Mouse (Mus musculus): ENCODE measurements around the gene Fsd2. TPM values are rescaled to one million over a fixed set of nuclear protein-coding genes. Genes with fewer than 3 reads are reported as not detected.

The Fsd2 gene
- 0.09 and 2.4 TPM in 2 replicates for polyA plus RNA-seq (2015; fragmentation: Nextera tagmentation; extraction: Ambion mirVana)

GRCm38 (mm10) chr7:81566892-81567291 is at the start of gene Fsd2:
Fsd2 (minus strand) TSS chr7:81566944.
- no peak for ATAC-seq (ENCODE audit: insufficient read depth, low FRiP score)
- WGBS = 81% methylated on average over 9 of the region's 9 CpGs
- Histone ChIP-seq H3K27me3 (ENCODE audit: control insufficient read depth, insufficient read depth, low read length) (no peaks in the 10 kb centered on the region), H3K4me3 (replicated peaks; ENCODE audit: low read length) (no peak within 1 kb of the TSS), H3K4me2 (ENCODE audit: low read depth, low read length) (no peak within 1 kb of the TSS), H3K9ac (ENCODE audit: low read length) (no peak within 1 kb of the TSS), H3K4me1 (ENCODE audit: control insufficient read depth, insufficient read depth, low read length) (no peaks in the 10 kb centered on the region), H3K36me3 (ENCODE audit: control insufficient read depth, insufficient read depth, low read length) (no peaks in the 10 kb centered on the region), H3K9me3 (replicated peaks; ENCODE audit: control insufficient read depth, low read length) (no peaks in the 10 kb centered on the region), H3K27ac (ENCODE audit: low read length) (no peak within 1 kb of the TSS)

GRCm38 (mm10) chr7:81615031-81615430 is 48.3 kb upstream of the Fsd2 start:
- Histone ChIP-seq H3K27me3 (ENCODE audit: control insufficient read depth, insufficient read depth, low read length) (no peaks in the 10 kb centered on the region), H3K4me3 (replicated peaks; ENCODE audit: low read length) (no peak overlapping the region), H3K9me3 (replicated peaks; ENCODE audit: control insufficient read depth, low read length) (no peaks in the 10 kb centered on the region), H3K4me2 (ENCODE audit: low read depth, low read length) (no peak overlapping the region), H3K36me3 (ENCODE audit: control insufficient read depth, insufficient read depth, low read length) (no peaks in the 10 kb centered on the region), H3K9ac (ENCODE audit: low read length) (no peak overlapping the region), H3K27ac (ENCODE audit: low read length) (no peak overlapping the region), H3K4me1 (ENCODE audit: control insufficient read depth, insufficient read depth, low read length) (no peaks in the 10 kb centered on the region)
- ATAC-seq (ENCODE audit: insufficient read depth, low FRiP score) = no peak
- WGBS = 72% methylated on average over 9 of the region's 9 CpGs

GRCm38 (mm10) chr7:81612856-81613635 is 46.3 kb upstream of the Fsd2 start:
- Histone ChIP-seq H3K36me3 (ENCODE audit: control insufficient read depth, insufficient read depth, low read length) (no peaks in the 10 kb centered on the region), H3K4me1 (ENCODE audit: control insufficient read depth, insufficient read depth, low read length) (no peaks in the 10 kb centered on the region), H3K9me3 (replicated peaks; ENCODE audit: control insufficient read depth, low read length) (no peaks in the 10 kb centered on the region), H3K9ac (ENCODE audit: low read length) (no peak overlapping the region), H3K4me2 (ENCODE audit: low read depth, low read length) (no peak overlapping the region), H3K27ac (ENCODE audit: low read length) (no peak overlapping the region), H3K4me3 (replicated peaks; ENCODE audit: low read length) (no peak overlapping the region), H3K27me3 (ENCODE audit: control insufficient read depth, insufficient read depth, low read length) (no peaks in the 10 kb centered on the region)
- ATAC-seq (ENCODE audit: insufficient read depth, low FRiP score) = no peak
- 84% methylated on average over 13 of the region's 13 CpGs for WGBS

GRCm38 (mm10) chr7:81610125-81610524 is 43.4 kb upstream of the Fsd2 start:
- Histone ChIP-seq H3K4me3 (replicated peaks; ENCODE audit: low read length) (no peak overlapping the region), H3K4me2 (ENCODE audit: low read depth, low read length) (no peak overlapping the region), H3K36me3 (ENCODE audit: control insufficient read depth, insufficient read depth, low read length) (no peaks in the 10 kb centered on the region), H3K9me3 (replicated peaks; ENCODE audit: control insufficient read depth, low read length) (no peaks in the 10 kb centered on the region), H3K4me1 (ENCODE audit: control insufficient read depth, insufficient read depth, low read length) (no peaks in the 10 kb centered on the region), H3K27ac (ENCODE audit: low read length) (no peak overlapping the region), H3K9ac (ENCODE audit: low read length) (no peak overlapping the region), H3K27me3 (ENCODE audit: control insufficient read depth, insufficient read depth, low read length) (no peaks in the 10 kb centered on the region)
- WGBS = 60% methylated on average over 18 of the region's 18 CpGs
- no peak for ATAC-seq (ENCODE audit: insufficient read depth, low FRiP score)

GRCm38 (mm10) chr7:81606452-81606851 is 39.7 kb upstream of the Fsd2 start:
- H3K27me3 ChIP-seq (ENCODE audit: control insufficient read depth, insufficient read depth, low read length) = no peaks in the 10 kb centered on the region
- 61% methylated on average over 5 of the region's 5 CpGs for WGBS
- H3K9me3 ChIP-seq (replicated peaks; ENCODE audit: control insufficient read depth, low read length) = no peaks in the 10 kb centered on the region
- H3K36me3 ChIP-seq (ENCODE audit: control insufficient read depth, insufficient read depth, low read length) = no peaks in the 10 kb centered on the region
- no peak overlapping the region for H3K4me3 ChIP-seq (replicated peaks; ENCODE audit: low read length)
- no peak overlapping the region for H3K27ac ChIP-seq (ENCODE audit: low read length)
- ATAC-seq (ENCODE audit: insufficient read depth, low FRiP score) = no peak
- no peaks in the 10 kb centered on the region for H3K4me1 ChIP-seq (ENCODE audit: control insufficient read depth, insufficient read depth, low read length)
- no peak overlapping the region for H3K4me2 ChIP-seq (ENCODE audit: low read depth, low read length)
- no peak overlapping the region for H3K9ac ChIP-seq (ENCODE audit: low read length)

- H3K9me3 ChIP-seq (replicated peaks; ENCODE audit: control insufficient read depth, low read length) = no peaks in the 10 kb centered on the region
- no peak overlapping the region for H3K9ac ChIP-seq (ENCODE audit: low read length)
- H3K36me3 ChIP-seq (ENCODE audit: control insufficient read depth, insufficient read depth, low read length) = no peaks in the 10 kb centered on the region
- H3K27ac ChIP-seq (ENCODE audit: low read length) = no peak overlapping the region
- H3K27me3 ChIP-seq (ENCODE audit: control insufficient read depth, insufficient read depth, low read length) = no peaks in the 10 kb centered on the region
- no peak overlapping the region for H3K4me3 ChIP-seq (replicated peaks; ENCODE audit: low read length)
- no peaks in the 10 kb centered on the region for H3K4me1 ChIP-seq (ENCODE audit: control insufficient read depth, insufficient read depth, low read length)
- no peak for ATAC-seq (ENCODE audit: insufficient read depth, low FRiP score)
- H3K4me2 ChIP-seq (ENCODE audit: low read depth, low read length) = no peak overlapping the region
- WGBS = 71% methylated on average over 4 of the region's 4 CpGs
These were observed 38.7 kb upstream of the Fsd2 start for GRCm38 (mm10) chr7:81605489-81605888.

GRCm38 (mm10) chr7:81604991-81605390 is 38.2 kb upstream of the Fsd2 start:
- no peak for ATAC-seq (ENCODE audit: insufficient read depth, low FRiP score)
- 80% methylated on average over 5 of the region's 5 CpGs for WGBS
- H3K36me3 ChIP-seq (ENCODE audit: control insufficient read depth, insufficient read depth, low read length) = no peaks in the 10 kb centered on the region
- no peaks in the 10 kb centered on the region for H3K27me3 ChIP-seq (ENCODE audit: control insufficient read depth, insufficient read depth, low read length)
- H3K27ac ChIP-seq (ENCODE audit: low read length) = no peak overlapping the region
- no peaks in the 10 kb centered on the region for H3K4me1 ChIP-seq (ENCODE audit: control insufficient read depth, insufficient read depth, low read length)
- no peaks in the 10 kb centered on the region for H3K9me3 ChIP-seq (replicated peaks; ENCODE audit: control insufficient read depth, low read length)
- no peak overlapping the region for H3K9ac ChIP-seq (ENCODE audit: low read length)
- no peak overlapping the region for H3K4me3 ChIP-seq (replicated peaks; ENCODE audit: low read length)
- no peak overlapping the region for H3K4me2 ChIP-seq (ENCODE audit: low read depth, low read length)

GRCm38 (mm10) chr7:81599379-81600280 is 32.9 kb upstream of the Fsd2 start:
- H3K27ac ChIP-seq (ENCODE audit: low read length) = no peak overlapping the region
- H3K9me3 ChIP-seq (replicated peaks; ENCODE audit: control insufficient read depth, low read length) = no peaks in the 10 kb centered on the region
- H3K27me3 ChIP-seq (ENCODE audit: control insufficient read depth, insufficient read depth, low read length) = no peaks in the 10 kb centered on the region
- no peak overlapping the region for H3K9ac ChIP-seq (ENCODE audit: low read length)
- H3K4me3 ChIP-seq (replicated peaks; ENCODE audit: low read length) = no peak overlapping the region
- 65% methylated on average over 8 of the region's 8 CpGs for WGBS
- no peak overlapping the region for H3K4me2 ChIP-seq (ENCODE audit: low read depth, low read length)
- peaks cover 7% of the 10 kb centered on the region; the same call in 1 of the 2 replicates for H3K36me3 ChIP-seq (ENCODE audit: control insufficient read depth, insufficient read depth, low read length)
- ATAC-seq (ENCODE audit: insufficient read depth, low FRiP score) = no peak
- no peaks in the 10 kb centered on the region for H3K4me1 ChIP-seq (ENCODE audit: control insufficient read depth, insufficient read depth, low read length)

GRCm38 (mm10) chr7:81597660-81598059 is 30.9 kb upstream of the Fsd2 start:
- 100% methylated on average over 1 of the region's 1 CpGs for WGBS
- no peaks in the 10 kb centered on the region for H3K4me1 ChIP-seq (ENCODE audit: control insufficient read depth, insufficient read depth, low read length)

More at GRCm38 (mm10) chr7:81597660-81598059, 30.9 kb upstream of the Fsd2 start:
- H3K4me3 ChIP-seq (replicated peaks; ENCODE audit: low read length) = no peak overlapping the region
- no peak overlapping the region for H3K9ac ChIP-seq (ENCODE audit: low read length)
- no peak overlapping the region for H3K27ac ChIP-seq (ENCODE audit: low read length)
- peak; percentile 29; the same call in 1 of the 2 replicates for ATAC-seq (ENCODE audit: insufficient read depth, low FRiP score)
- no peak overlapping the region for H3K4me2 ChIP-seq (ENCODE audit: low read depth, low read length)
- H3K27me3 ChIP-seq (ENCODE audit: control insufficient read depth, insufficient read depth, low read length) = no peaks in the 10 kb centered on the region
- H3K9me3 ChIP-seq (replicated peaks; ENCODE audit: control insufficient read depth, low read length) = no peaks in the 10 kb centered on the region
- peaks cover 9% of the 10 kb centered on the region; the same call in 1 of the 2 replicates for H3K36me3 ChIP-seq (ENCODE audit: control insufficient read depth, insufficient read depth, low read length)

Measured in stomach, embryonic 16.5 days (tissue).